Mouse (Mus musculus) adrenal gland, postnatal 4 days (tissue): ENCODE measurements around the gene Litaf. TPM values are rescaled to one million over a fixed set of nuclear protein-coding genes. Genes with fewer than 3 reads are reported as not detected.
"Not testable (repeated sequence)": the region's sequence is repeated elsewhere in the genome, so short reads cannot be mapped to it uniquely, and the experiment has no call there.

Experiments used
- DNase-seq, 2 experiments: peaks; one replicate each; pipeline ENCODE4 v3.0.0; 2021 to 2022; ENCODE audit warnings: low spot score in 2 of 2, mixed read lengths in 2 of 2
- total RNA-seq, 2 experiments: library from RNA; stranded (reverse); gene quantifications; 2 replicates each; pipeline ENCODE4 v1.2.3; 2021

Gene Litaf
- total RNA-seq, 2 experiments from 2014 or later: 62.0 to 67.0 TPM

DNA sequence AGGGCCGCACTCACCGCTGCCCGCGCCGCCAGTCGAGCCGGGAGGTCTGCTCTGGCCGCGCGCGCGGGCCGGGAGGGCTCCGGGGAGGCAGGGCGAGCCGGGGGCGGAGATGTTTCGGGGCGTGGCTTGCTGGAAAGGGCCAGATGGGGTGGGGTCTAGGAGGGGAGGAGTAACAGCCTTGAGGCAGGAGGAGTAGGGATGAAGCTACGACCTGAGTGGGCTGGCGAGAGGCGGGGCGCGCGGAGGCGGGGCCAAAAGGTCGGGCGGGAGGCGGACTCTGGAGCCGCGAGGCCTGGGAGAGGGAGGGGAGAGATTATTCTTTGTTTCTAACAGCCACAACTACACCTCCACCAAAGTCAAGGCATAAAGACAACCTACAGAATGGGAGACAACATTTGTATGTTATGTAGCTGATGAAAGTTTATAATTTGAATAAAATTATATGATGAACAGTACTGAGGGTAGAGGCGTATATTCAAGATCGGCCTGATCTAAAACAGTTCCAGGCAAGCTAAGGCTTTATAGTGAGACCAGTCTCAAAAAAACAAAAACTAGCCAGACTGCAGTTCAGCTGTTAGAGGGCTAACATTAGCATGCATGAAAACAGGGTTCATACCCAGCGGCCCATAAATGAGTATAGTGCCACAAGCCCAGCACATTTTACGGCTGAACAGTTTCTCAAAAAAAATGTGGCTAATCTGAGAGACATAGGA is 72.8 kb downstream of the Litaf start:
- peak; percentile 79 to 92 for DNase-seq

GRCm38 (mm10) chr16:10992090-10993031 is 73.6 kb downstream of the Litaf start:
- DNase-seq: no peak

DNA sequence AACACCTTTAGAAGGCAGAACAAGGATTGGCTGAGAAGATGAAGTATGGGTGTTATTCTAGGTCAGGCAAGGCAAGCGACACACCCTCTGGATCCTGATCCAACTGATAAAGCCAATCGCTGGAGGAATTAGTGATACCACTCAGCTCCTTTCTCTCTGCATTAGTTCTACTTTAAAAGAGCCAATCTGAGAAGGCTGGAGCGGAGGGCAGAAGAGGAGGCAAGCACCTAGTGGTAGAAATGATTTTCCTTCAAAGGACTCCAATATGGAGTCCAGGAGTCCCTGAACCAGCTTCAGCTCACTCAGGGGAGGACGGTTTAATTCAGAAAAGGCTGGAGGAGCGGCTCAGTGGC is 74.2 kb downstream of the Litaf start:
- DNase-seq: no peak

DNA sequence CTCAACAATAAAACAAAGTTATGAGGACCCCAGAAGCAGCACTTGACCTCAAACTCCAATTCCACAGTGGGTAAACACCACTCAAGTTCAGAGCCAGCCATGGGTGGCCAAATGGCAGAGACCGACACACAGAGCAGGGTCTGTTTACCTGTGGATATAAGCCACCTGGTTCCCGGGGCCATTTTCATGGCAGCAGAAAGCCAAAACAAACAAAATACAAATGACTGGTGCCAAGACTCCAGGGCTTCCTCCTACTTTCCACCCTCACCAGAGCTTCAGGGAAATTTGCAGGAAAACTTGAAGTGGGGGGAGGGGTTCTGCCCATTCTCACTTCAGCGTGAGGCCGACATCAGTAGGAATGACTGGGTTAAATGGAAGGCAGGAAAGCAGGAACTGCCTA is 75.2 kb downstream of the Litaf start:
- no peak for DNase-seq

- DNase-seq: no peak
Observed at GRCm38 (mm10) chr16:10989896-10990295, 76.1 kb downstream of the Litaf start.

- no peak for DNase-seq
Observed at GRCm38 (mm10) chr16:10989361-10989760, 76.6 kb downstream of the Litaf start.

- DNase-seq: no peak
Observed at GRCm38 (mm10) chr16:10988261-10988660, 77.7 kb downstream of the Litaf start.

DNA sequence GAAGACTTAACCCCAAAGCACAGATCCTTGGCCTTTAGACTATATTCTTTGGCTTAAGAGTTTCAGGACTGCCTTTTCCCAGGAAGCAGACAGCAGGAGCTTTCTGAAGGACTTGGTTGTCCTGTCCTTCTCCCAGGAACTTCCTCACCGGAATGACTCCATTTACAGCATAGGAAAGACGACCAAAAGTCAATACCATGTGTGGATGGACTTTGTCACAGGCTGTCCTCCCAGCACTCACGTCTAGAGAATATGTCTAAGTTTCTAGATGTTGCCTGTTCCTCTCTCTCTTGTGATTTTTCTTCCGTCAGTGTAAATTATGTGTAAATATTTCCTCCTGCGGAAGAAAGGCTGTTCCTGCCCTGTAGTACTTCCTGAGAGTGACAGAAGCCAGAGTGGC is 81.4 kb downstream of the Litaf start:
- DNase-seq: no peak

DNA sequence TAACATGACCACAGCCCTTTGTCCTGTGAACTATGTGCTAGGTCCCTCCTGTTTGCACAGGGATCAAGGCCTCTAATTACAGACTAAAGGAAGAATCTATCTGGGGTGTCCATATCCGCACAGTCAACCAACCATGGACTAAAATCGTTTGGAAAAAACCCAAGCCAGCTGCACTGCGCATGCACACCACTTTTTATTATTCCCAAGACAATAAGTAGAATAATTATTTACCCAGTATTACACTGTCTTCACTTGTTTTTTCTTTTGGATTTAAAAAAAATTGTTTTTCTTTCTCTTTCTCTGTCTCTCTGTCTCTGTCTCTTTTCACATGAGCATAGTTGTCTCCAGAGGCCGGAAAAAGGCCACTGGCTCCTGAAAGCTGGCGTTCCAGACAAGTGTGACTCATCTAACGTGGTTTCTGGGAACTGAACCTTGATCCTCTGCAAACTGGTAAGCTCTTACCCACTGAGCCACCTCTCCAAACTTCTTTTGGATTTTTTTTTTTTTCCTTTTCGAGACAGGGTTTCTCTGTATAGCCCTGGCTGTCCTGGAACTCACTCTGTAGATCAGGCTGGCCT is 84.4 kb downstream of the Litaf start:
- no peak for DNase-seq

- DNase-seq: no peak
Observed at GRCm38 (mm10) chr16:10979064-10979803, 86.7 kb downstream of the Litaf start.

- DNase-seq: no peak
Observed at GRCm38 (mm10) chr16:10977877-10978276, 88.1 kb downstream of the Litaf start.

- DNase-seq: no peak
Observed at GRCm38 (mm10) chr16:10976202-10976631, 89.7 kb downstream of the Litaf start.

GRCm38 (mm10) chr16:10974939-10975338 is 91.0 kb downstream of the Litaf start:
- DNase-seq: peak in 1 of 2 experiments; percentile 98

DNA sequence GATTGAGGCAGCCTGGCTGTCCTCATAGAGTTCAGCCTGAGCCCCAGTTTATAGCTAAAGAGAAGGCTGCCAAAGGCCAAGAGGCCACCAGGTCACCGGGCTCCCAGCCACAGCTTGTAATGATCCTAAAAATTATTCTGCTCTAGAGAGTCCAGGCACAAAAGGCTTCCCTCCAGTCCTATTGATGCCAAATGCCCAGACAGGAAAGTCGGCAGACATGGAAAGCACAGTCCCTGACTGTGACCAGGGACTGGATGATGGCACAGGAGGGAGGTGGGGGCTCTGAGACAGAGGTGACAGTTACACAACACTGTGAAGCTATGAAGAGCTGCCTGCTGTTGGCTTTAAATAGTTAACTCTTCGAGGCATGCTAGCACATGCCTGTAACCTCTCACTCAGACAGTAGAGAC is 91.9 kb downstream of the Litaf start:
- no peak for DNase-seq

GRCm38 (mm10) chr16:10972259-10972658 is 93.7 kb downstream of the Litaf start:
- DNase-seq: peak in 1 of 2 experiments; percentile 31

- DNase-seq: not testable (repeated sequence)
Observed at GRCm38 (mm10) chr16:10969944-10970343, 96.0 kb downstream of the Litaf start.

DNA sequence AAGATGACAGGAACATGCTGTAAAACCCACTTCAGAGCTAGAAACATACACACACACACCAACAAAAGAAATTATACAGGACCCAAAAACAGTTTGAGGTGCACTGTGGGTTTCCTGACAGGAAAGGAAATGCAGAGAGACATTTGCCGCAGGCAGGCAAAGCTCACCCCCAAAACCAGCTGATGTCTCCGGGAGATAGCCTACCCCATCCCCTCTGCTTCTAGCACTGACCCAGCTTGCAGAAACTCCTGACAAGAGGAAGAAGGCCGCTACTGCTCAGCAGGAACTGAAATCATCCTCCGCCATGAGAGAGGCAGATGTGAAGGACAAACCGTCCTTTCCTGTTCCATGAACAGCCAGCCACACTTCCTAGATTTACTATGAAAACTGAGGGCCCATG is 96.6 kb downstream of the Litaf start:
- no peak for DNase-seq

DNA sequence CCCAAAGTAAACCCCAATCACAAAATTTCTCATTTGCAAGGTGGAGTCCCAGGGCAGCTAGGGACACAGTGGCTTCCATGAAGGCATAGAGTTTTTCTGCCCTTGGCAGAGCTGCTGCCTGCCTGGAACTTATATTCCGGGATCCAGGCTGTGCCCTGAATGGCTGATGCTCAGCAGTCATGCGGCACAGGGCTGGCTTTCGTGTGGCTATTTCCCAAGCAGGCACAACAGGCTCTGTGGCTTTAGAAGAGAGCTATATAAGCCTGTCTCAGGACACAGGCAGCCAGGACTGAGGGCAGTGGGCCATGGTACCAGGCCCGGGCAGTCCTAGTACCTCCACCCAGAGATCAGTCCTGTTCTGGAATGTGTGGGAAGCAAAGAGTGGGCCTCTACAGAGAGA is 97.7 kb downstream of the Litaf start:
- DNase-seq: no peak

DNA sequence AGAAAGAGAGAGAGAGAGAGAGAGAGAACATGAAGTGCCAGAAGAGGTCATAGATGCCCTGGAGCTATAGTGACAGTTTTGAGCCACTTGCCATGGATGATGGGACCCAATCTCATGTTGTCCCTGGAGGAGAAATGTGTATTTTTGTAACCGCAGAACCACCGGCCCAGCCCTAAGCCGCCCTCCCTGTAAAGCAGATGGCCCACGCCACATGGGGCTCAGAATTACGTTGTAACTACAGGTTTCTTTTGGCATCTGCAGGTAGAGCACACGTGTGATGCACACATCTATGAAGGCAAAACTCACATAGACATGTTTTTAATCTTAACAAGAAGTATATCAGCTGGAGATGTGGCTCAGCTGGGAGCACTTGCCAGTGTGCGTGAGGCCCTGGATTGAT is 98.2 kb downstream of the Litaf start:
- no peak for DNase-seq

- no peak for DNase-seq
Observed at GRCm38 (mm10) chr16:10967013-10967412, 98.9 kb downstream of the Litaf start.

- DNase-seq: no peak
Observed at GRCm38 (mm10) chr16:10965034-10965433, 100.9 kb downstream of the Litaf start.
